Mouse (Mus musculus) hindbrain, embryonic 15.5 days (tissue): ENCODE measurements at regions not wholly inside any gene's neighbourhood (a gene's known extent, or its start where the extent isn't known, plus 50 kb on each side); places are given as distances from the start of the nearest gene placed in this dataset.

ENCODE experiments used
- ATAC-seq: fragments of 200-750 bp; cut with Nextera tagmentation; 2 replicates; pipeline ENCODE4 v1.8.0; 2017; ENCODE audit warnings: low read depth, moderate number of reproducible peaks, moderate TSS enrichment; ENCODE audit not compliant: low FRiP score
- H3K27ac ChIP-seq: fragments of 300-500 bp; sonication (generic); replicated peaks from 2 replicates; pipeline ENCODE4 v1.5.1; 2015; ENCODE audit warnings: mild to moderate bottlenecking, inconsistent platforms
- H3K27me3 ChIP-seq: fragments of 300-500 bp; sonication (generic); 2 replicates; pipeline ENCODE4 v1.6.1; 2015; ENCODE audit warnings: control low read depth, inconsistent platforms
- H3K36me3 ChIP-seq: fragments of 300-500 bp; sonication (generic); 2 replicates; pipeline ENCODE4 v1.6.1; 2015; ENCODE audit warnings: control low read depth, inconsistent platforms
- H3K4me1 ChIP-seq: fragments of 300-500 bp; sonication (generic); replicated peaks from 2 replicates; pipeline ENCODE4 v1.6.1; 2015; ENCODE audit warnings: control low read depth, inconsistent platforms
- H3K4me2 ChIP-seq: fragments of 300-500 bp; sonication (generic); 2 replicates; pipeline ENCODE4 v1.6.1; 2015; ENCODE audit warnings: moderate library complexity, mild to moderate bottlenecking, inconsistent platforms
- H3K4me3 ChIP-seq: fragments of 300-500 bp; sonication (generic); 2 replicates; pipeline ENCODE4 v1.5.1; 2015; ENCODE audit warnings: mild to moderate bottlenecking, inconsistent platforms
- H3K9ac ChIP-seq: fragments of 300-500 bp; sonication (generic); 2 replicates; pipeline ENCODE4 v1.6.1; 2015; ENCODE audit warnings: inconsistent platforms
- H3K9me3 ChIP-seq: fragments of 300-500 bp; sonication (generic); 2 replicates; pipeline ENCODE4 v1.6.1; 2016; ENCODE audit warnings: control low read depth, inconsistent platforms
- WGBS: fragments of 180-500 bp; shearing (Covaris S2); methylation state at CpG from one replicate; pipeline ENCODE4 v1.1.7; 2015; 5-methylcytosine and 5-hydroxymethylcytosine counted together

DNA sequence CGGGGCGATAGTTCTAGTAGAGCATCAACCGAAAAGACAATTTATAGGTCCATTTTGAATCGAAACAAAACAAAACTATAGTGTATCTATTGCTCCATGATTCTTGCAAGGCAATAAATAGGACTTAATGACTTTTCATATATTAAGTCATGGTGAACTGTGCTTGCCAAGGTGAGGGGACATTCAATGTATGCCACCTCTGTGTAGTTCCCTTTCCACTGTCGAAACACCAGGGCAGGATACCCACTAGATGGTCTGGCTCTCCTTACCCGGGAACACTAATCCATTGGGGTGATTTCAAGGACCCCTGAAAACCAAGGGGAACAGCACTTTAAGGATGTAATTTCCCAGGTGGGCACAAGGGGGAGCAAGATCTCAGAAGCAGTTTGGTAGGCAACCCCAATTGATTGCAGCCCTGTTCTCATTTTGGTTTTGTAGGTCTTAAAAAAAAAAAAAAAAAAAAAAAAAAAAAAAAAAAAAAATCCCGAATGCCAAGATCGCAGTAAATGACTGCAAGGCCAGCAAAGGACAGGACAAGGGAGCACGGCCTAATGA is 96.9 kb upstream of the L3mbtl4 start:
- H3K4me3 ChIP-seq, result no peak overlapping the region
- ATAC-seq, result no peak
- WGBS, result 64% methylated on average over 9 of the region's 9 CpGs

DNA sequence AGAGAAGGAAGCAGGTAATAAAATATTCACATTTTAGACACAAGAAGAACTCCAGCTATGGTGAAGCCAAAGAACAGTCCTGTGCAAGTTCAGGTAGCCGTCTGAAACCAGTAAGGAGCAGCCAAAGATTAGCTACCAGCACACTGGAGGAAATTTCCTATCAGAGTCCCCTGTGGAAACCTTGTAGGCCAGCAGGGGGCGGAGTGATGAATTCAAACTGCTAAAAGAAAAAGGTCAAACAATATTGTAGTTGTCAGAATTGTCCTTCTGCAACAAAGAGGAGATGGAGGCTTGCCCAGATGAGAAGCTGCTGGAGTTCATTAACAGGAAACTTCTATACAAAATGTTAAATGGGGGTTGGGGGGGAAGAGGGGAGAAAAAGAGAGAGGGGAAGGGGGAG is 95.8 kb upstream of the L3mbtl4 start:
- no peak overlapping the region for H3K4me3 ChIP-seq
- 26% methylated on average over 2 of the region's 2 CpGs for WGBS
- no peak overlapping the region for H3K4me2 ChIP-seq
- ATAC-seq, result no peak
- no peak overlapping the region for H3K27ac ChIP-seq
- no peaks in the 10 kb centered on the region for H3K9me3 ChIP-seq
- H3K36me3 ChIP-seq, result no peaks in the 10 kb centered on the region
- H3K27me3 ChIP-seq, result no peaks in the 10 kb centered on the region
- no peaks in the 10 kb centered on the region for H3K4me1 ChIP-seq
- no peak overlapping the region for H3K9ac ChIP-seq

More for the DNA sequence above, 96.9 kb upstream of the L3mbtl4 start:
- H3K4me2 ChIP-seq, result no peak overlapping the region
- H3K9me3 ChIP-seq, result no peaks in the 10 kb centered on the region
- no peaks in the 10 kb centered on the region for H3K36me3 ChIP-seq
- H3K27me3 ChIP-seq, result no peaks in the 10 kb centered on the region
- no peaks in the 10 kb centered on the region for H3K4me1 ChIP-seq
- no peak overlapping the region for H3K27ac ChIP-seq
- H3K9ac ChIP-seq, result no peak overlapping the region

DNA sequence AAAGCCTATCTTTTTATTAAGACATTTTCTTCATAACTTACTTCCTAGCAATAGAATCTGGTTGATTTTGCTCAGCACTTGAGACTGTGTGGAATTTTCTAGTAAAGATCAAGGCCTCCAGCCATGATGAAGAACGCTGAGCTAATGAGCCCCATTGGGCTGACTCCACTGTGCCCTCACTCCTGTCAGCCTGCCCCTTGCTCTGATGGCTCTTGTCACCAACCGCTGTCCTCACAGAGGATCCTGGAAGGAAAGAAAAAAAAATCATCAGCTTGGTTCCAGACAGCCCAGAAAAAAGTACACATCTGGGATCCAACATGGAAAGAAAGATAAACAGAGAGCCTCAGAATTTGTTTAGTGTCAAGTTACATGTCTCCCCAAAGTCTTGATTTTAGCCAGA is 88.2 kb upstream of the L3mbtl4 start:
- Histone ChIP-seq H3K27ac (no peak overlapping the region), H3K36me3 (no peaks in the 10 kb centered on the region), H3K4me3 (no peak overlapping the region), H3K4me1 (no peaks in the 10 kb centered on the region), H3K27me3 (no peaks in the 10 kb centered on the region), H3K9me3 (no peaks in the 10 kb centered on the region), H3K9ac (no peak overlapping the region), H3K4me2 (no peak overlapping the region)
- 86% methylated on average over 2 of the region's 2 CpGs for WGBS
- ATAC-seq, result no peak

DNA sequence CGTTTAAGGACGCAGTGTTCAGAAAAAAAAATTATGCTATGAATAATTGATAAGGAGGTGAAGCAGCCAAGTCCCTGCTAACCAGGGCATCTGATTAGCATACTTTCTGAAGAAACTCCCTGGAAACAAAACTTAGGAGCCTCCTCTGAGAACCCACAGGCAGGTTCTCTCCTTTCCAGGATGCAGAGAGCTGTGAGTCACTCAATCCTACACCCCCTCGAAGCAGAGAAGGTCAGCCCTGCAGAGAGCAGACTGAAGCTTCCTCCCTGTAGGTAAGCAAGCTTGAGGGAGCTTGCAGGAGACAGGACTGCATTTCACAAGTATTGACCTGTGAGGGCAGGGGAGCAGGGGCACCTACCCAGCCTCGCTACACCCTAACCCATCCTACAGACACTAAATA is 83.7 kb upstream of the L3mbtl4 start:
- H3K4me3 ChIP-seq, result no peak overlapping the region
- H3K27ac ChIP-seq, result no peak overlapping the region
- H3K27me3 ChIP-seq, result no peaks in the 10 kb centered on the region
- H3K9me3 ChIP-seq, result no peaks in the 10 kb centered on the region
- no peak overlapping the region for H3K9ac ChIP-seq
- ATAC-seq, result no peak
- WGBS, result 75% methylated on average over 4 of the region's 4 CpGs
- H3K4me2 ChIP-seq, result no peak overlapping the region
- H3K4me1 ChIP-seq, result no peaks in the 10 kb centered on the region
- no peaks in the 10 kb centered on the region for H3K36me3 ChIP-seq

DNA sequence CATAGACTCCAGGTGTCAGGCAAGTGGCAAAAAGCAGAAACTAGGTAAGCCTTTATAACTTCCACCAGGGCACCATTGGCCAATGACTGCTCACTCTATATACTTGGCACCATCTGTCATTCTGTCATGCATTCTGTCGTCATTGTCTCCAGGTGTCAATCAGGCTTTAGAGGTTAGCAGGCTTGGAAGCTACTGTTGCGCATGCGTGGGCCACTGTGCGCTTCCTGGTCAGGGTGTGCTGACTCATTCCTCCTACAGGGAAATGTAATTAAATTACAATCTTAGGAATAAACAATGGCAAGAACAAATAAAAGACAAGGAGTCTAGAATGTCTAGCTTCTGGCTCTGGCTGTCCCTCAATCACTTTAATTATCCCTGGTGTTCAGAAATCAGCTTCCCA is 68.1 kb upstream of the L3mbtl4 start:
- H3K36me3 ChIP-seq, result no peaks in the 10 kb centered on the region
- no peaks in the 10 kb centered on the region for H3K9me3 ChIP-seq
- no peaks in the 10 kb centered on the region for H3K27me3 ChIP-seq
- no peak overlapping the region for H3K4me3 ChIP-seq
- WGBS, result 78% methylated on average over 4 of the region's 4 CpGs
- H3K27ac ChIP-seq, result no peak overlapping the region
- peaks cover 2% of the 10 kb centered on the region for H3K4me1 ChIP-seq
- no peak overlapping the region for H3K9ac ChIP-seq
- H3K4me2 ChIP-seq, result no peak overlapping the region
- ATAC-seq, result no peak

DNA sequence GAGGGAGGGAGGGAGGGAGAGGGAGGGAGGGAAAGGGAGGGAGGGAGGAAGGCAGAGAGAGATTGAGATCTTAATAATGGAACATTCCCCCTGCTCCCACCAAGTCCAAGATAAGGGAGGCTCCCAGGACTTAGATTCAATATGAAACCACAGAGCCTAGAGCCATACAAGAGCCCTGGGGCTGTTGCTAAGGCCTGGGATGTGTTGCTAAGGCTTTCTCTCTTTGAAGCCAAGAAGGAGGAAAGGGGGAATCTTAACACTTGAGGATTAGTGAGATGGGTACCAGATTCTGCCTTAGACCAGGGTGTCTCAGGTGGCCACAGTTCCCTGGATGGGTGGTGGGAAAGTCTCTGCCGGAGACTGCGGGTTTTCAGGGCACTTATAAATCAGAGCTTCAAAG is 64.8 kb upstream of the L3mbtl4 start:
- H3K9me3 ChIP-seq, result no peaks in the 10 kb centered on the region
- no peak for ATAC-seq
- H3K4me2 ChIP-seq, result no peak overlapping the region
- H3K4me3 ChIP-seq, result no peak overlapping the region
- 71% methylated on average over 2 of the region's 2 CpGs for WGBS
- no peak overlapping the region for H3K27ac ChIP-seq
- peaks cover 12% of the 10 kb centered on the region for H3K4me1 ChIP-seq
- no peak overlapping the region for H3K9ac ChIP-seq
- no peaks in the 10 kb centered on the region for H3K36me3 ChIP-seq
- no peaks in the 10 kb centered on the region for H3K27me3 ChIP-seq

DNA sequence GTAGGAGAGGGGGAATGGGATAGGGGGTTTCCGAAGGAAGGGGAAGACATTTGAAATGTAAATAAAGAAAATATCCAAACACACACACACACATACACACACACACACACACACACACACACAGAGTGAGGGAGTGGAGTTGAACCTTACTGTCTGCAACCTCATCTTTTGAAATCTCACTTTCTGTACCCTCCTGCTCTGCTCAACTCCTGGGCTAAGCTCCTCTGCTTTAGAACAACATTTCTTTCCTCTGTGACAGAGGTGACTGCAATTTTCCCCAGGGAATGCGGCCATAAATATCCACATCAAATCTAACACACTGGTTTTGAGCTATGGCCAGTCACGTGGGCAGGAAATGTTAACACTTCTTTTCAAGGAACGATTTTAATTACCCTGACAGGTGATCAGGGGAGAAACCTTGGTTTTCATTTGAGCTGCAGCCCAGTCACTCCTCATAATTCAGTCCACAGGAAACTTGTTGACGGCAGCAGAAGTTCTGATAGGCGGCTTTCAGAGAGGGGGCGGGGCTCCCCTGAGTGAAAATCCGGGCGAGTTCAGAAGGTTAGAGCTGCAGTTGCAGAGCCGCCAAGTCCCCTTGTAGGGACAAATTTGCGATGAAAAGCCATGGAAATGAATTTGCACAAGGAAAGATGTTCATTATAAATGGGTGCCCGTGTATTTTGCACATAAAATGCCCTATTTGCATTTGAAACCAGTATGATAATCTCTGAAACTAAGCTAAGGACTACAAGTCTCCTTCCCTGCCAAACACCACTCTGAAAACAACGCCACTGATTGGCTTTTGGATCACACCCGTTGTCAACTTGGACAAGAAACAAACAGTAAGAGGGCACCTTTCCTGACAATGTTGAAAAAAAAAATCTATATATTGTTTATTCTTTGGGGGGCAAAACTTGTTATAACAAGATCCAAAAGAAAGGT is 63.0 kb upstream of the L3mbtl4 start:
- Histone ChIP-seq H3K9me3 (no peaks in the 10 kb centered on the region), H3K27me3 (no peaks in the 10 kb centered on the region), H3K4me1 (peaks cover 12% of the 10 kb centered on the region), H3K4me2 (peak overlapping the region; percentile 43), H3K4me3 (no peak overlapping the region), H3K9ac (no peak overlapping the region), H3K27ac (no peak overlapping the region), H3K36me3 (no peaks in the 10 kb centered on the region)
- 24% methylated on average over 14 of the region's 14 CpGs for WGBS
- ATAC-seq, result no peak; the same call in 1 of the 2 replicates

DNA sequence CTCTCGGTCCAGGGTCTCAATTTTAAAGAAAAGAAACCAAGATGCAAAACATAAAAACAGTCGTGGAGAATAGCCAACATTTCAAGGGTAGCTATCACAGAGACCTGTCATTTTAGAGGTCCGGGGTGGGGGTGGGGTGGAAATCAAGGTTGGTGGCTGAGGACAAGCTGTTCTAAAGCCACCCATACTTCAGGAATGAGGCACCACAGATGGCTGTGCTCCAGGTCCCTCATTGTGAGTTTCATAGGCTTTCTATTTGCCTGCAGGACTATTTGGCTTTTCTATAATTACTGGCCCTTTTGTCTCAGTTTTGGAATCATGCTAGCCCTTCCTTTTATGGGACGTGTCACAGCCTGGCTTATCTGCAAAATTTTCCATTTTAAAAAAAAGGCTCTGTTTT is 55.4 kb upstream of the L3mbtl4 start:
- Histone ChIP-seq H3K4me1 (no peaks in the 10 kb centered on the region), H3K36me3 (no peaks in the 10 kb centered on the region), H3K9me3 (no peaks in the 10 kb centered on the region), H3K27ac (no peak overlapping the region), H3K4me2 (no peak overlapping the region), H3K27me3 (no peaks in the 10 kb centered on the region), H3K4me3 (no peak overlapping the region), H3K9ac (no peak overlapping the region)
- WGBS, result 77% methylated on average over 4 of the region's 4 CpGs
- ATAC-seq, result no peak

DNA sequence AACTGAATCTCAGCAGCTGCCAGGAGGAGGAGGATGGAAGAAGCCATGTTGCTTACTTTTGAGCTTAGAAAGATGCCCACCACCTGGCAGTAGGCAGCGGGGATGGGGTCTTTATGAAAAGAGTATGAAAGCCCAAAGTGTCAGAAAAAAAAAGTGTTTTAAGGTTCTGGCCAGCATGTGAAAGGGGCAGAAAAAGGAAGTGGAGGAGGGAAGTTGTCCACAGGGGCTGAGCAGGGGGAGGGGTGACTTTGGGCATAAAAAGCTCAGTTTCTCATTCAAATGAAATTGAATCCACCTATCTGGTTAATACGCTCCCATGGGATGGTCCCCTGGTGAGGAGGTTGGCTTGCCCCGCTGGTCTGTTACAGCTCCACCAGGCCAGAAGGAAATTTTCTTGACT is 50.4 kb upstream of the L3mbtl4 start:
- Histone ChIP-seq H3K27ac (no peak overlapping the region), H3K4me1 (no peaks in the 10 kb centered on the region), H3K9ac (no peak overlapping the region), H3K27me3 (no peaks in the 10 kb centered on the region), H3K4me2 (no peak overlapping the region), H3K9me3 (no peaks in the 10 kb centered on the region), H3K36me3 (no peaks in the 10 kb centered on the region), H3K4me3 (no peak overlapping the region)
- ATAC-seq, result no peak
- 80% methylated on average over 3 of the region's 3 CpGs for WGBS
